Mouse (Mus musculus) gastrocnemius, adult 8-10 months (tissue): ENCODE results near the gene Sox9. TPM values are rescaled to one million over a fixed set of nuclear protein-coding genes. Genes with fewer than 3 reads are reported as not detected.

Source experiments
- DNase-seq, 2 experiments: peaks; one replicate each; pipeline ENCODE4 v3.0.0; 2022; ENCODE audit warnings: low spot score in 2 of 2
- total RNA-seq, 4 experiments: library from RNA; stranded (reverse); gene quantifications; 2 replicates each; pipeline ENCODE4 v1.2.4; 2022

Gene Sox9
- total RNA-seq, result 1 to 10 TPM in 3 of 4 experiments, under 1 TPM in 1; 0.92 to 2.2 (median 1.3) TPM

- peak; percentile 66 to 76 for DNase-seq
Measured at GRCm38 (mm10) chr11:112781994-112782356, at the start of gene Sox9. Gene Sox9, plus strand, starts transcription at chr11:112782224.

- DNase-seq, result no peak
Measured at GRCm38 (mm10) chr11:112732401-112732800, 49.6 kb upstream of the Sox9 start.

- no peak for DNase-seq
Measured at GRCm38 (mm10) chr11:112737071-112737470, 45.0 kb upstream of the Sox9 start.

GRCm38 (mm10) chr11:112739681-112740080, 42.3 kb upstream of the Sox9 start:
- no peak for DNase-seq

GRCm38 (mm10) chr11:112756516-112756915, 25.5 kb upstream of the Sox9 start:
- DNase-seq, result no peak

GRCm38 (mm10) chr11:112758056-112758455, 24.0 kb upstream of the Sox9 start:
- no peak for DNase-seq

- no peak for DNase-seq
Measured at GRCm38 (mm10) chr11:112766956-112767355, 15.1 kb upstream of the Sox9 start.

GRCm38 (mm10) chr11:112767531-112768041, 14.4 kb upstream of the Sox9 start:
- DNase-seq, result no peak

- DNase-seq, result no peak
Measured at GRCm38 (mm10) chr11:112772791-112773355, 9.2 kb upstream of the Sox9 start.

- no peak for DNase-seq
Measured at GRCm38 (mm10) chr11:112779762-112780161, 2.3 kb upstream of the Sox9 start.

- no peak for DNase-seq
Measured at GRCm38 (mm10) chr11:112780394-112780920, 1.6 kb upstream of the Sox9 start.

GRCm38 (mm10) chr11:112781035-112781911, 751 bp upstream of the Sox9 start:
- peak in 1 of 2 experiments; percentile 20 for DNase-seq

- DNase-seq, result no peak
Measured at GRCm38 (mm10) chr11:112782357-112783121, 515 bp downstream of the Sox9 start.

GRCm38 (mm10) chr11:112783401-112784346, 1.6 kb downstream of the Sox9 start:
- DNase-seq, result no peak

GRCm38 (mm10) chr11:112784347-112784902, 2.4 kb downstream of the Sox9 start:
- no peak for DNase-seq

- DNase-seq, result no peak
Measured at GRCm38 (mm10) chr11:112784903-112785381, 2.9 kb downstream of the Sox9 start.

GRCm38 (mm10) chr11:112785581-112785980, 3.6 kb downstream of the Sox9 start:
- DNase-seq, result no peak

GRCm38 (mm10) chr11:112786427-112786826, 4.4 kb downstream of the Sox9 start:
- DNase-seq, result no peak

- DNase-seq, result no peak
Measured at GRCm38 (mm10) chr11:112788296-112788695, 6.3 kb downstream of the Sox9 start.

- DNase-seq, result no peak
Measured at GRCm38 (mm10) chr11:112796379-112796778, 14.4 kb downstream of the Sox9 start.
